Mouse (Mus musculus) lung, embryonic 16.5 days (tissue): Measurements from ENCODE around the gene Tnfaip8l1. TPM values are rescaled to one million over a fixed set of nuclear protein-coding genes. Genes with fewer than 3 reads are reported as not detected.

ENCODE experiments used
- ATAC-seq: fragments of 200-750 bp; cut with Nextera tagmentation; 2 replicates; pipeline ENCODE4 v1.8.0; 2017; ENCODE audit warnings: low read depth, mild to moderate bottlenecking, moderate library complexity
- H3K27ac ChIP-seq: fragments of 300-500 bp; sonication (generic); 2 replicates; pipeline ENCODE4 v1.5.1; 2014; ENCODE audit warnings: mild to moderate bottlenecking, control low read depth, low read length
- H3K27me3 ChIP-seq: fragments of 300-500 bp; sonication (generic); 2 replicates; pipeline ENCODE4 v1.6.1; 2014; ENCODE audit warnings: low read depth, low read length, mixed read lengths; ENCODE audit not compliant: control insufficient read depth, insufficient read depth
- H3K36me3 ChIP-seq: fragments of 300-500 bp; sonication (generic); 2 replicates; pipeline ENCODE4 v1.6.1; 2014; ENCODE audit warnings: low read length; ENCODE audit not compliant: control insufficient read depth, insufficient read depth
- H3K4me1 ChIP-seq: fragments of 300-500 bp; sonication (generic); replicated peaks from 2 replicates; pipeline ENCODE4 v1.6.1; 2014; ENCODE audit warnings: low read length, mixed read lengths; ENCODE audit not compliant: control insufficient read depth, insufficient read depth
- H3K4me2 ChIP-seq: fragments of 300-500 bp; sonication (generic); 2 replicates; pipeline ENCODE4 v1.6.1; 2014; ENCODE audit warnings: low read depth, low read length, control low read depth
- H3K4me3 ChIP-seq: fragments of 300-500 bp; sonication (generic); 2 replicates; pipeline ENCODE4 v1.5.1; 2014; ENCODE audit warnings: mild to moderate bottlenecking, low read length, control low read depth
- H3K9ac ChIP-seq: fragments of 300-500 bp; sonication (generic); 2 replicates; pipeline ENCODE4 v1.6.1; 2014; ENCODE audit warnings: low read length, control low read depth
- H3K9me3 ChIP-seq: fragments of 300-500 bp; sonication (generic); 2 replicates; pipeline ENCODE4 v1.6.1; 2016; ENCODE audit warnings: low read length; ENCODE audit not compliant: control insufficient read depth
- WGBS: fragments of 180-500 bp; shearing (Covaris S2); extraction: QIAGEN DNeasy Blood & Tissue Kit; methylation state at CpG from one replicate; pipeline ENCODE4 v1.1.7; 2014; 5-methylcytosine and 5-hydroxymethylcytosine counted together
- polyA plus RNA-seq: library from polyadenylated mRNA; unstranded; fragments of >200 nt; fragmentation: Nextera tagmentation; extraction: Ambion mirVana; gene quantifications from 2 replicates; pipeline ENCODE4 v1.2.1, GENCODE M21; 2015

The Tnfaip8l1 gene
- polyA plus RNA-seq, 1 experiment from 2014 or later, result 15.5 TPM

GRCm38 (mm10) chr17:56136558-56136957, 25.7 kb upstream of the Tnfaip8l1 start:
- no peak overlapping the region for H3K27ac ChIP-seq
- peaks cover 29% of the 10 kb centered on the region for H3K27me3 ChIP-seq
- no peak overlapping the region for H3K4me3 ChIP-seq
- no peak overlapping the region for H3K4me2 ChIP-seq
- H3K9ac ChIP-seq, result no peak overlapping the region
- H3K36me3 ChIP-seq, result no peaks in the 10 kb centered on the region
- 72% methylated on average over 7 of the region's 7 CpGs for WGBS
- ATAC-seq, result no peak
- H3K4me1 ChIP-seq, result peaks cover 20% of the 10 kb centered on the region
- no peaks in the 10 kb centered on the region for H3K9me3 ChIP-seq

GRCm38 (mm10) chr17:56137839-56138613, 24.3 kb upstream of the Tnfaip8l1 start:
- Histone ChIP-seq H3K36me3 (no peaks in the 10 kb centered on the region), H3K9ac (no peak overlapping the region), H3K27me3 (peaks cover 44% of the 10 kb centered on the region), H3K4me1 (peaks cover 28% of the 10 kb centered on the region), H3K4me3 (no peak overlapping the region), H3K9me3 (no peaks in the 10 kb centered on the region), H3K27ac (no peak overlapping the region), H3K4me2 (0 out of 2 replicates have a peak overlapping the region, but pooled peaks have one; percentile 9)
- ATAC-seq, result no peak
- 24% methylated on average over 25 of the region's 25 CpGs for WGBS

- H3K4me1 ChIP-seq, result peaks cover 22% of the 10 kb centered on the region
- H3K36me3 ChIP-seq, result no peaks in the 10 kb centered on the region
- ATAC-seq, result no peak; the same call in 1 of the 2 replicates
- WGBS, result 10% methylated on average over 21 of the region's 21 CpGs
- no peak overlapping the region for H3K27ac ChIP-seq
- peak overlapping the region; percentile 67 for H3K4me3 ChIP-seq
- no peaks in the 10 kb centered on the region for H3K9me3 ChIP-seq
- H3K4me2 ChIP-seq, result peak overlapping the region; percentile 99
- peak overlapping the region; percentile 60 for H3K9ac ChIP-seq
- peaks cover 44% of the 10 kb centered on the region for H3K27me3 ChIP-seq
Measured at GRCm38 (mm10) chr17:56139355-56139754, 22.9 kb upstream of the Tnfaip8l1 start.

GRCm38 (mm10) chr17:56139858-56140595, 22.2 kb upstream of the Tnfaip8l1 start, which contains the start of gene Sema6b:
Gene Sema6b (minus strand): TSS chr17:56140343.
- under 1% methylated on average over 78 of the region's 79 CpGs for WGBS

GRCm38 (mm10) chr17:56141702-56142605, 20.3 kb upstream of the Tnfaip8l1 start:
- Histone ChIP-seq H3K4me3 (peak overlapping the region; percentile 42), H3K27me3 (peaks cover 58% of the 10 kb centered on the region), H3K27ac (no peak overlapping the region), H3K36me3 (no peaks in the 10 kb centered on the region), H3K4me2 (peak overlapping the region; percentile 71), H3K4me1 (peaks cover 17% of the 10 kb centered on the region), H3K9me3 (no peaks in the 10 kb centered on the region), H3K9ac (peak overlapping the region; percentile 39; the same call in 1 of the 2 replicates)
- WGBS, result 2% methylated on average over 41 of the region's 47 CpGs
- ATAC-seq, result no peak

More at GRCm38 (mm10) chr17:56139858-56140595, 22.2 kb upstream of the Tnfaip8l1 start, which contains the start of gene Sema6b:
- Histone ChIP-seq H3K4me3 (peak within 1 kb of the TSS; percentile 67), H3K9ac (peak within 1 kb of the TSS; percentile 60), H3K27ac (no peak within 1 kb of the TSS), H3K9me3 (no peaks in the 10 kb centered on the region), H3K4me2 (peak within 1 kb of the TSS; percentile 99), H3K36me3 (no peaks in the 10 kb centered on the region), H3K4me1 (peaks cover 17% of the 10 kb centered on the region), H3K27me3 (peaks cover 47% of the 10 kb centered on the region)
- peak; percentile 55; the same call in 1 of the 2 replicates for ATAC-seq

GRCm38 (mm10) chr17:56144546-56144945, 17.7 kb upstream of the Tnfaip8l1 start:
- H3K36me3 ChIP-seq, result no peaks in the 10 kb centered on the region
- H3K4me1 ChIP-seq, result peaks cover 15% of the 10 kb centered on the region
- H3K27me3 ChIP-seq, result peaks cover 71% of the 10 kb centered on the region
- H3K4me2 ChIP-seq, result no peak overlapping the region
- H3K4me3 ChIP-seq, result no peak overlapping the region
- H3K27ac ChIP-seq, result no peak overlapping the region
- no peak overlapping the region for H3K9ac ChIP-seq
- 65% methylated on average over 9 of the region's 9 CpGs for whole genome bisulfite sequencing
- H3K9me3 ChIP-seq, result no peaks in the 10 kb centered on the region
- no peak for ATAC-seq

GRCm38 (mm10) chr17:56146131-56146530, 16.1 kb upstream of the Tnfaip8l1 start:
- 17% methylated on average over 9 of the region's 9 CpGs for WGBS

GRCm38 (mm10) chr17:56147420-56147819, 14.9 kb upstream of the Tnfaip8l1 start:
- H3K27me3 ChIP-seq, result peaks cover 48% of the 10 kb centered on the region
- no peaks in the 10 kb centered on the region for H3K9me3 ChIP-seq
- H3K4me2 ChIP-seq, result no peak overlapping the region
- no peak for ATAC-seq
- H3K4me1 ChIP-seq, result peaks cover 3% of the 10 kb centered on the region; the same call in 1 of the 2 replicates
- H3K4me3 ChIP-seq, result no peak overlapping the region
- no peak overlapping the region for H3K27ac ChIP-seq
- 35% methylated on average over 12 of the region's 12 CpGs for WGBS
- no peak overlapping the region for H3K9ac ChIP-seq
- H3K36me3 ChIP-seq, result no peaks in the 10 kb centered on the region

More at GRCm38 (mm10) chr17:56146131-56146530, 16.1 kb upstream of the Tnfaip8l1 start:
- Histone ChIP-seq H3K36me3 (no peaks in the 10 kb centered on the region), H3K27me3 (peaks cover 61% of the 10 kb centered on the region), H3K4me2 (no peak overlapping the region), H3K9me3 (no peaks in the 10 kb centered on the region), H3K9ac (no peak overlapping the region), H3K27ac (no peak overlapping the region), H3K4me1 (peaks cover 12% of the 10 kb centered on the region), H3K4me3 (no peak overlapping the region)
- no peak for ATAC-seq
